Mouse (Mus musculus): ENCODE measurements around the gene Lsr.

DNA sequence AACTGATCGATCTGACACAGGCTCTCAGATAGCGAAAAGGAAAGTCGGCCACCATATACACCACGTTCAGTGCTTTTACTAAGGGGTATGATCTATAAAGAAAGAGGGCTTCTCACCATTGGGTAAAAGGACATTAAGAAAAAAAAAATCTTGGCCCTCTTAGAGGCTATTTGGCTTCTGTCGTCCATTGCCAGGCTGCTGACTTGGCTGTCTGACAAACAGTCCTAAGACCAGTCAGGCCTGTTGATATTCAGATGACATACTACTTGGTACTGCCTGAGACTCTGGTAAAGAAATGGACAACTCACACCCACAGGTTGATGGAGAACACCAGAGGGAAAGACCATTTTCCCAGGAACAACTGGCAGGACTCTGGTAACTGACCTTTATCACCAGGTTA lies 39.7 kb upstream of the Lsr start:
- no peak for TF ChIP-seq CTCF (conservative IDR thresholded peaks at IDR 0.05; ENCODE audit: low read length)
- TF ChIP-seq NANOG (IDR thresholded peaks at IDR 0.05; ENCODE audit: borderline replicate concordance, low read length), result no peak
